Mouse (Mus musculus): ENCODE measurements around the gene Eef1a2. TPM values are rescaled to one million over a fixed set of nuclear protein-coding genes. Genes with fewer than 3 reads are reported as not detected.

The Eef1a2 gene
- polyA plus RNA-seq, 1 experiment from 2014 or later, result 0.10 TPM

DNA sequence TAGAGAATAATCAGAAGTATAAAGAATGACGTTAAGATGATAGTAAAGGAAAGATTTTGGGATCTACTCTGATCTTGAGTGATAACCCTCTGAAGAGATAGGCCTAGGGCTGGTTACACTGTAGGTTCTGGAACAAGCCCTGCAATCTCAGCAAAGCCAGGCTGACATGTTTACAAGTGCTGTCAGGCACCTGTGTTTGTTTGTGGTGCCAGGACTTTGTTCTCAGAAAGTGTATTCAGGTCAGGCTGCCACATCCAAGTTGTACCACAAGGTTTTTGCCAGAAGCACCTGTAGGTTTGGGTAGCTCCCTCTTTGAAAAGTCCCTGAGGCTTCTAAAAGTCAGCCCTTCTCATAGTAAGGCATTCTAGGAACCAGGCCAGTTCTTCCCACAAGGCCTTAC is 32.5 kb upstream of the Eef1a2 start:
- Histone ChIP-seq H3K36me3 (ENCODE audit: insufficient read depth, low read length) (peaks cover 6% of the 10 kb centered on the region; the same call in 1 of the 2 replicates), H3K27me3 (ENCODE audit: insufficient read depth, low read length) (no peaks in the 10 kb centered on the region), H3K27ac (ENCODE audit: low read length) (no peak overlapping the region), H3K4me1 (ENCODE audit: insufficient read depth, low read length) (peaks cover 7% of the 10 kb centered on the region), H3K4me2 (replicated peaks; ENCODE audit: low read depth, low read length) (no peak overlapping the region), H3K4me3 (ENCODE audit: low read length) (no peak overlapping the region), H3K9me3 (ENCODE audit: low read length) (no peaks in the 10 kb centered on the region), H3K9ac (replicated peaks; ENCODE audit: low read length) (no peak overlapping the region)
- no peak for ATAC-seq (ENCODE audit: low FRiP score, low TSS enrichment)
- WGBS, result 84% methylated on average over 1 of the region's 1 CpGs

DNA sequence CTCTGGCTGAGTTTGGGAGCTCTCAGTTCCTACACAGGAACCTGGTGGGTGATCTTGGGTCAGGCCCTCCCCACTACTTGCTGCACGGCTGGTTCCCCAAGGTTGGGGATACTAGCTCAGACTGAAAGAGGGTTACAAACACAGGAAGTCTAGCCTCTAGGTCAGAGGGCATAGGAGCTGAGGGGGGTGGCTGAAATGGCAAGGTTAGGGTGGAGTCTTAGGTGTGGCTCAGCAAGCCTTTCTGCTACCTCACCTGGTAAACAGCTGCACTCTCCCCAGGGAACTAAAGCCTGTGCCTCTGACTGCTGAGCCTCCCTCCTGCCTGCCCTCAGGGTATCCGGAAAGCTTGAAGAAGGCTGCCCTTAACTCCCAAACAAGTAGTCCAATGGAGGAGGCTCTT is 31.9 kb upstream of the Eef1a2 start:
- WGBS, result 60% methylated on average over 2 of the region's 2 CpGs
- Histone ChIP-seq H3K4me1 (ENCODE audit: insufficient read depth, low read length) (peaks cover 7% of the 10 kb centered on the region), H3K4me2 (replicated peaks; ENCODE audit: low read depth, low read length) (peak overlapping the region; percentile 91), H3K4me3 (ENCODE audit: low read length) (peak overlapping the region; percentile 71), H3K9ac (replicated peaks; ENCODE audit: low read length) (peak overlapping the region; percentile 55), H3K9me3 (ENCODE audit: low read length) (no peaks in the 10 kb centered on the region), H3K27ac (ENCODE audit: low read length) (peak overlapping the region; percentile 90), H3K36me3 (ENCODE audit: insufficient read depth, low read length) (peaks cover 6% of the 10 kb centered on the region; the same call in 1 of the 2 replicates), H3K27me3 (ENCODE audit: insufficient read depth, low read length) (no peaks in the 10 kb centered on the region)
- no peak for ATAC-seq (ENCODE audit: low FRiP score, low TSS enrichment)

DNA sequence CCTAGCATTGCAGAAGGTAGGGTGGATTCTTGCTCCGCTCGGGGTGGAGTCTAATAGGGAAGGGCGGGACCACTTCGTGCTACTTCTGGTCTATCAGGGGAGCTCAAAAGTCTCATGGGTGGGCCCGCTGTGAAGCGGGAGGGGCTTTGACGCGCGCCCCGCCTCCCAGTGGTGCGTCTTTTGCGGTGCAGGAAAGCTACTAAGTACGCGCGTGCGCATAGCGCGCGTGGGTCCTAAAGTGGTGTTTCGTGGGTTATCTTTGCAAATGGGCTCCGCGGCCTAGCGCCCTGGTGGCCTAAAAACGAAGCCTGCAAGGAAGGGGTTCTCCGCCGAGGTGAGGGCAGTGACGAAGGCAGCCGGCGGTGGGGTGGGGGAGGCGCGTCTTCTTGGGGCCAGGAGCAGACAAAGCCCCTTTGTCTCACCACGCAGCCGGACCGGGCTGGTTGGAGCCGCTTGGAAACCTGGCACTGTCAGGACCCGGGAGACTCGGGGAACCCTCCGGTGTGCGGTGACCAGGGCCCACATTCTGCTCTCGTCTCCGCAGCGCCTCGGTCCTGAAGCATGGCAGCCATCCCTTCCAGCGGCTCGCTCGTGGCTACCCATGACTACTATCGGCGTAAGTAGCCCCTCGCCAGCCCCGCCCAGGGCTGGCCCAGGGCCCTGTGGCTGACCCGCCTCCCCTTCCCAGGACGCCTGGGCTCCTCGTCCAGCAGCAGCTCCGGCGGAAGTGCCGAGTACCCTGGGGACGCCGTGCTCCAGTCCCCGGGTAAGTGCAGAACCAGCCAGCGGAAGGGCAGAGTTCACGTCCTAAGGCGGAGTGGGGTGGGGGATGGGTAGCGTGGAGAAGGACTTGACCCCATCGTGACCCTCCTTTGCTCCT is 30.5 kb upstream of the Eef1a2 start, which contains the start of gene Ppdpf:
TSS of gene Ppdpf (plus strand) at position 127 of the 880 bp plus-strand sequence.
- peak within 1 kb of the TSS; percentile 91 for H3K4me2 ChIP-seq (replicated peaks; ENCODE audit: low read depth, low read length)
- H3K27me3 ChIP-seq (ENCODE audit: insufficient read depth, low read length), result no peaks in the 10 kb centered on the region
- peaks cover 6% of the 10 kb centered on the region; the same call in 1 of the 2 replicates for H3K36me3 ChIP-seq (ENCODE audit: insufficient read depth, low read length)
- ATAC-seq (ENCODE audit: low FRiP score, low TSS enrichment), result peak; percentile 97
- H3K4me3 ChIP-seq (ENCODE audit: low read length), result peak within 1 kb of the TSS; percentile 71
- peak within 1 kb of the TSS; percentile 90 for H3K27ac ChIP-seq (ENCODE audit: low read length)
- H3K9ac ChIP-seq (replicated peaks; ENCODE audit: low read length), result peak within 1 kb of the TSS; percentile 86
- no peaks in the 10 kb centered on the region for H3K9me3 ChIP-seq (ENCODE audit: low read length)
- H3K4me1 ChIP-seq (ENCODE audit: insufficient read depth, low read length), result peaks cover 7% of the 10 kb centered on the region
- under 1% methylated on average over 63 of the region's 64 CpGs for WGBS

DNA sequence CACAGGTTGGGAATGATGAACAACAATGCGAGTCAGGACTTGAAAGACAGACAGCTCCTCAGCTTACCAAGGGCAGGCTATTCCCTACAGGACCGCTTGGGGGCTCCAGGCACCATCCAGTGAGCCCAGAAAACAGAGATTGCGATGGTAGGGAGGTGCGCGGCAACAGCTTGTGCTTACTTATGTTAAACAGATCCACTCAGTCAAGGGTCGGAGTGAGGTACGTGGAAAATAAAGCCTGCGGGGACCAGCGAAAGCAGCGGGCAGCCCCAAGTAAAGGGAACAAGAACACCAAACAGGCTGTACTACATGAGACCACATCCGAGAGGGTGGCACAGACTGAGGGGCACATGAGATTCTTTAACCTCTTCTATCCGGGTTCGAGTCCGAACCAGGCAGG is 29.8 kb upstream of the Eef1a2 start:
- peak; percentile 87 for ATAC-seq (ENCODE audit: low FRiP score, low TSS enrichment)
- Histone ChIP-seq H3K9ac (replicated peaks; ENCODE audit: low read length) (peak overlapping the region; percentile 86), H3K4me1 (ENCODE audit: insufficient read depth, low read length) (peaks cover 7% of the 10 kb centered on the region), H3K9me3 (ENCODE audit: low read length) (no peaks in the 10 kb centered on the region), H3K27me3 (ENCODE audit: insufficient read depth, low read length) (no peaks in the 10 kb centered on the region), H3K36me3 (ENCODE audit: insufficient read depth, low read length) (peaks cover 6% of the 10 kb centered on the region; the same call in 1 of the 2 replicates), H3K4me3 (ENCODE audit: low read length) (peak overlapping the region; percentile 71), H3K4me2 (replicated peaks; ENCODE audit: low read depth, low read length) (peak overlapping the region; percentile 91), H3K27ac (ENCODE audit: low read length) (peak overlapping the region; percentile 90)
- 0% methylated on average over 14 of the region's 14 CpGs for WGBS

DNA sequence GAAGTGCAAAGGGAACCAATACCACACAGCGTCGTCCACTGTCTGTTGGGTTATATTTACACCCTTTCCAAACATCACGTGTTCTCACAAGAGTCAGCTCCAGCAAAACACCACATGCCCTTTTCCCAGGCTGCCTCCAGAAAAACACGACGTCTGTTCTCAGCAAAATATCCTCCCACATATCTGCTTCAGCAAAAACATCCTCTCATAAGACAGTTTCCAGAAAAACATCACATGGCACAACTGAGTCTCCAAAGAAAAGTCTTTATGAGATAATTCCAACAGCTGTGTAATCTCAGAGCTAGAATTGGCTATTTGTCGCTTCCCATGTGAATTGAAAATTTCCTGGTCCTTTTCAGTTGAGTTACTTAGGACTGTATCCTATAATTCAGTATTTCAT is 24.1 kb upstream of the Eef1a2 start:
- no peaks in the 10 kb centered on the region for H3K4me1 ChIP-seq (ENCODE audit: insufficient read depth, low read length)
- H3K27me3 ChIP-seq (ENCODE audit: insufficient read depth, low read length), result no peaks in the 10 kb centered on the region
- no peak overlapping the region for H3K27ac ChIP-seq (ENCODE audit: low read length)
- no peaks in the 10 kb centered on the region for H3K9me3 ChIP-seq (ENCODE audit: low read length)
- no peak for ATAC-seq (ENCODE audit: low FRiP score, low TSS enrichment)
- H3K36me3 ChIP-seq (ENCODE audit: insufficient read depth, low read length), result no peaks in the 10 kb centered on the region
- H3K4me3 ChIP-seq (ENCODE audit: low read length), result no peak overlapping the region
- H3K9ac ChIP-seq (replicated peaks; ENCODE audit: low read length), result no peak overlapping the region
- no peak overlapping the region for H3K4me2 ChIP-seq (replicated peaks; ENCODE audit: low read depth, low read length)
- WGBS, result 67% methylated on average over 6 of the region's 6 CpGs

DNA sequence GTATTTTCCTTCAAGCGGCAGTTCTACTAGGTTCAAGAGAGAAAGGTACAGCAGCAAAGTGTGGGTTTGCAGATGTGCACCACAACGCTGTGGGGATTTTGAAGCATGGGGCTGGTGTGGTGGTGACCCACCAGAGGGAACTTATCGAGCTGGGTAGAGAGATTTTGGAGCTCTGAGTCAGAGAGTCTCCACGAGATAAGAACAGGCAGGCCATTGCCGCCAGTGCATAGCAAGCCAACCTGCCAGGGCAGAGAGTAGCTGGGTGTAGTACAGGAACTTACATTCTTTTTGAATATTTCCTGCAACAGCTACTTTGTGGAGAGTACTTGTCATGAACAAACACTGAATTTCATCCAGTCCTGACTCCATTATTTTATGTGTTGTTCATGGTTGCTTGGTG is 21.7 kb upstream of the Eef1a2 start:
- Histone ChIP-seq H3K36me3 (ENCODE audit: insufficient read depth, low read length) (no peaks in the 10 kb centered on the region), H3K9ac (replicated peaks; ENCODE audit: low read length) (no peak overlapping the region), H3K4me3 (ENCODE audit: low read length) (no peak overlapping the region), H3K27ac (ENCODE audit: low read length) (no peak overlapping the region), H3K27me3 (ENCODE audit: insufficient read depth, low read length) (no peaks in the 10 kb centered on the region), H3K4me2 (replicated peaks; ENCODE audit: low read depth, low read length) (no peak overlapping the region), H3K4me1 (ENCODE audit: insufficient read depth, low read length) (no peaks in the 10 kb centered on the region), H3K9me3 (ENCODE audit: low read length) (no peaks in the 10 kb centered on the region)
- ATAC-seq (ENCODE audit: low FRiP score, low TSS enrichment), result no peak
- WGBS, result 84% methylated on average over 5 of the region's 5 CpGs

DNA sequence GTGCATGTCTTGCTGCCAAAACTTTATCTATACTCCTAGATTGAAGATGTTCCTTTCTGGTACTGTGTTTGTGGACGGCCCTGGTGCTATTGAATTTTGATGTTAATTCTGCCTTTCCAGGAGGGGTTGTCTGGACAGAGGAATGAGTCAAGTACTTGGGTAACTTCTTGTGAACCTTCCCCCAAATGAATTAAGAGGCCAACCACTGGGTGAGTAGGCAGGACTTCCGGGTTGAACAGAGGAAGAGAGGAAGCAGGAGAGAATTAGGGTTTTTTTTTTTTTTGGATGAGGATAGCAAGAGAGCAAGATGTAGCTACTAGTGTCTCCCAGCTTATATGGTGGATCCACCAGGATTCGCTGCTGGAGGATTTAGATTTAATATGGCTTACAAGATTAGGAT is 21.2 kb upstream of the Eef1a2 start:
- Histone ChIP-seq H3K4me1 (ENCODE audit: insufficient read depth, low read length) (no peaks in the 10 kb centered on the region), H3K9me3 (ENCODE audit: low read length) (no peaks in the 10 kb centered on the region), H3K36me3 (ENCODE audit: insufficient read depth, low read length) (no peaks in the 10 kb centered on the region), H3K9ac (replicated peaks; ENCODE audit: low read length) (no peak overlapping the region), H3K4me2 (replicated peaks; ENCODE audit: low read depth, low read length) (no peak overlapping the region), H3K27me3 (ENCODE audit: insufficient read depth, low read length) (no peaks in the 10 kb centered on the region), H3K27ac (ENCODE audit: low read length) (no peak overlapping the region), H3K4me3 (ENCODE audit: low read length) (no peak overlapping the region)
- 82% methylated on average over 3 of the region's 3 CpGs for WGBS
- no peak for ATAC-seq (ENCODE audit: low FRiP score, low TSS enrichment)

DNA sequence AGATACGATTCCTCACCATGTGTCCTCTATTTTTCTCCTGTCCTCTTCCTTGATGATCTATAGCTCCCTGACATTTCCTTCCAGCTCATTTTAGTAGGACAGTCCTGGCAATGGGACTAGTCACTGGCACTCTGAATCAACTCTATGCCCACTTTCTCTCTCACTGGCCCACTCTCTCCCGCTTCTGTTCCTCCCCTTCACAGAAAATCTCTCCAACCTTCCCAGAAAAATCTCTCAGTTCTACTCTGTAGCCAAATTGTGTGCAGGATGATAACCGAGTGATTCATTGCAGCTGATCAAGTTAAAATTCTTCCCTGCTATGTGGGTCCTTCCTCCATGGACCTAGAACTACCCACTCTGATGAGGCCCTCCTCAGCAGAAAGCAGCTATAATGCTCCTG is 17.8 kb upstream of the Eef1a2 start:
- WGBS, result 82% methylated on average over 3 of the region's 3 CpGs
- no peak for ATAC-seq (ENCODE audit: low FRiP score, low TSS enrichment)
- H3K36me3 ChIP-seq (ENCODE audit: insufficient read depth, low read length), result no peaks in the 10 kb centered on the region
- H3K9ac ChIP-seq (replicated peaks; ENCODE audit: low read length), result no peak overlapping the region
- no peaks in the 10 kb centered on the region for H3K27me3 ChIP-seq (ENCODE audit: insufficient read depth, low read length)
- H3K4me3 ChIP-seq (ENCODE audit: low read length), result no peak overlapping the region
- H3K4me2 ChIP-seq (replicated peaks; ENCODE audit: low read depth, low read length), result no peak overlapping the region
- no peak overlapping the region for H3K27ac ChIP-seq (ENCODE audit: low read length)
- H3K9me3 ChIP-seq (ENCODE audit: low read length), result no peaks in the 10 kb centered on the region; the same call in 1 of the 2 replicates
- H3K4me1 ChIP-seq (ENCODE audit: insufficient read depth, low read length), result no peaks in the 10 kb centered on the region

DNA sequence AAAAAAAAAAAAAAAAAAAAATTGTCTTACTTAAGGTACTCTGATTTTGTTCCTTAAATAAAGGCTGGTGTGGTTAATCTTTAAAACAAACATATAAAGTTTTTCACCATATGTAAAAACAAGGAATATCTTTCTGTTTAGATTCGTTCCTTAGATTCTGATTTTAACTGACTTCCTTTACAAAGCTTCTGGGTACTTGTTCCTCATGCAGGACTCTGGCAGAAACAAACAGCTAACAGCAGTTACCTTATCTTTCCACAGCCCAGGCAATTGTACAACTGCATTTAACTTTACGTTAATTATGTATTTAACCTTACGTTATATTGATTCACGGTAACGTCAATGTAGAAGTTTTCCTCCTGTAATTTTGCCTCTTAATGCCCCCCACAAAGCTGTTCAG is 9.7 kb upstream of the Eef1a2 start:
- Histone ChIP-seq H3K36me3 (ENCODE audit: insufficient read depth, low read length) (no peaks in the 10 kb centered on the region), H3K27ac (ENCODE audit: low read length) (no peak overlapping the region), H3K4me3 (ENCODE audit: low read length) (no peak overlapping the region), H3K4me1 (ENCODE audit: insufficient read depth, low read length) (no peaks in the 10 kb centered on the region), H3K4me2 (replicated peaks; ENCODE audit: low read depth, low read length) (no peak overlapping the region), H3K9ac (replicated peaks; ENCODE audit: low read length) (no peak overlapping the region), H3K9me3 (ENCODE audit: low read length) (no peaks in the 10 kb centered on the region; the same call in 1 of the 2 replicates), H3K27me3 (ENCODE audit: insufficient read depth, low read length) (0 out of 2 replicates have a peak, but pooled peaks cover 5% of the 10 kb centered on the region)
- WGBS, result 84% methylated on average over 5 of the region's 5 CpGs
- ATAC-seq (ENCODE audit: low FRiP score, low TSS enrichment), result no peak

DNA sequence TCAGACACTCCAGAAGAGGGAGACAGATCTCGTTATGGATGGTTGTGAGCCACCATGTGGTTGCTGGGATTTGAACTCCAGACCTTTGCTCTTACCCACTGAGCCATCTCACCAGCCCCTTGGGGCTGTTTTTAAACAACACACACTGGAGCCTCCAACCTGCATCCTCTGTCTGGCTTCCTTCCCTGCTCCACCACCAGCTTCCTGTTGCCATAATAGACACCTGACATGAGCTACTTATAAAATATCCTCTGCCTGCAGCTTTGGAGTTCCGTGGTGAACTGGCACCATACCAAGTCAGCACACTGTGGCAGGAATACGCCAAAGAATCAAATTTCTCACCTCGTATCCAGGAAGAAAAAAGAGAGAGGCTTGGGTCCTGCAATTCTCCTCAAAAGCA is 4.0 kb upstream of the Eef1a2 start:
- 56% methylated on average over 4 of the region's 4 CpGs for WGBS
- Histone ChIP-seq H3K36me3 (ENCODE audit: insufficient read depth, low read length) (no peaks in the 10 kb centered on the region), H3K27ac (ENCODE audit: low read length) (no peak overlapping the region), H3K4me3 (ENCODE audit: low read length) (no peak overlapping the region), H3K9ac (replicated peaks; ENCODE audit: low read length) (no peak overlapping the region), H3K4me2 (replicated peaks; ENCODE audit: low read depth, low read length) (no peak overlapping the region), H3K27me3 (ENCODE audit: insufficient read depth, low read length) (peaks cover 25% of the 10 kb centered on the region), H3K4me1 (ENCODE audit: insufficient read depth, low read length) (no peaks in the 10 kb centered on the region), H3K9me3 (ENCODE audit: low read length) (no peaks in the 10 kb centered on the region)
- no peak for ATAC-seq (ENCODE audit: low FRiP score, low TSS enrichment)
